8 mouse cellular contexts compared by ENCODE assay signal in genomic region chr1:93100243-93100575, GRCm38 (mm10). TPM values are rescaled to one million over a fixed set of nuclear protein-coding genes. Genes with fewer than 3 reads are reported as not detected.
DNase-seq lines count a peak whose midpoint lies in the region; ATAC-seq and TF ChIP-seq lines count a peak whose summit lies in the region.

No protein-coding gene starts in this region.

- H3K9me3 ChIP-seq in hindbrain, embryonic 16.5 days (ENCODE audit: control insufficient read depth, low read length): no peaks in the 10 kb centered on the region
- H3K9me3 ChIP-seq in midbrain, embryonic 10.5 days (replicated peaks): no peaks in the 10 kb centered on the region

- H3K36me3 ChIP-seq in hindbrain, embryonic 16.5 days (ENCODE audit: control insufficient read depth, insufficient read depth, low read length): no peaks in the 10 kb centered on the region
- H3K36me3 ChIP-seq in midbrain, embryonic 10.5 days: no peaks in the 10 kb centered on the region; the same call in 1 of the 2 replicates

- peak overlapping the region; percentile 91 for H3K4me2 ChIP-seq in hindbrain, embryonic 16.5 days (ENCODE audit: low read length)

- no peaks in the 10 kb centered on the region for H3K27me3 ChIP-seq in hindbrain, embryonic 16.5 days (replicated peaks; ENCODE audit: control insufficient read depth, insufficient read depth, low read length)
- H3K27me3 ChIP-seq in midbrain, embryonic 10.5 days (ENCODE audit: low read depth, poor library complexity, severe bottlenecking): peaks cover 61% of the 10 kb centered on the region

- peaks cover 34% of the 10 kb centered on the region for H3K4me1 ChIP-seq in hindbrain, embryonic 16.5 days (ENCODE audit: control insufficient read depth, insufficient read depth, low read depth, low read length)
- peaks cover 50% of the 10 kb centered on the region for H3K4me1 ChIP-seq in midbrain, embryonic 10.5 days

- H3K27ac ChIP-seq in gastrocnemius, adult 2 months: no peak overlapping the region
- peak overlapping the region; percentile 83 for H3K27ac ChIP-seq in hindbrain, embryonic 16.5 days (ENCODE audit: low read depth, low read length)
- peak overlapping the region; percentile 86 for H3K27ac ChIP-seq in midbrain, embryonic 10.5 days (replicated peaks)

- intact Hi-C loops in gastrocnemius, adult 2 months (cut with DNase I): no loop called here

- DNase-seq in gastrocnemius, adult 2 months: peak; percentile 32
- DNase-seq in gastrocnemius, adult 18-20 months (ENCODE audit: low spot score): no peak
- peak; percentile 57 for DNase-seq in right cerebral cortex, postnatal 4 days
- DNase-seq in right cerebral cortex, adult 18-20 months: no peak
- no peak for DNase-seq in midbrain, embryonic 10.5 days (ENCODE audit: low spot score)
- no peak for DNase-seq in natural killer cell, adult 2 months (ENCODE audit: low spot score in 2 of 2)

- WGBS in hindbrain, embryonic 16.5 days: 1% methylated on average over 16 of the region's 18 CpGs
- WGBS in midbrain, embryonic 10.5 days: 4% methylated on average over 18 of the region's 18 CpGs

- peak overlapping the region; percentile 72 for H3K9ac ChIP-seq in hindbrain, embryonic 16.5 days (ENCODE audit: low read depth, low read length)

- H3K4me3 ChIP-seq in gastrocnemius, adult 2 months: peak overlapping the region; percentile 65
- H3K4me3 ChIP-seq in hindbrain, embryonic 16.5 days (ENCODE audit: low read length): peak overlapping the region; percentile 54
- peak overlapping the region; percentile 79 for H3K4me3 ChIP-seq in midbrain, embryonic 10.5 days

- ATAC-seq in hindbrain, embryonic 16.5 days: no peak; the same call in 1 of the 2 replicates
- no peak for ATAC-seq in inflammation-experienced regulatory T-cells, adult 6 months

- no peak for TF ChIP-seq CTCF in gastrocnemius, adult 2 months (IDR thresholded peaks at IDR 0.05)

RNA-seq across cellular contexts. Expression of gene Kif1a, which starts 1.5 kb away (rescaled TPM):
- 1 to 10 TPM; 1.3 to 1.4 TPM for total RNA-seq in gastrocnemius, adult 2 months (2021)
- total RNA-seq in gastrocnemius, adult 18-20 months (2021): 1 to 10 TPM in 1 of 2 experiments, under 1 TPM in 1; 0.96 to 2.4 TPM
- 497 and 573 TPM in 2 replicates for polyA plus RNA-seq in hindbrain, embryonic 16.5 days (2015; fragmentation: Nextera tagmentation; extraction: Ambion mirVana)
- 39.3 and 63.0 TPM in 2 replicates for polyA plus RNA-seq in midbrain, embryonic 10.5 days (2016; fragmentation: Nextera tagmentation; extraction: Ambion mirVana)
- polyA plus RNA-seq in inflammation-experienced regulatory T-cells, adult 6 months (2017; shearing (Covaris generic)): not detected

RNA-seq across cellular contexts. Expression of gene Agxt, which starts 34.8 kb away (rescaled TPM):
- total RNA-seq in gastrocnemius, adult 2 months (2021): not detected
- total RNA-seq in gastrocnemius, adult 18-20 months (2021): not detected
- not detected in 2 replicates for polyA plus RNA-seq in hindbrain, embryonic 16.5 days (2015; fragmentation: Nextera tagmentation; extraction: Ambion mirVana)
- polyA plus RNA-seq in midbrain, embryonic 10.5 days (2016; fragmentation: Nextera tagmentation; extraction: Ambion mirVana): not detected in 2 replicates
- not detected for polyA plus RNA-seq in inflammation-experienced regulatory T-cells, adult 6 months (2017; shearing (Covaris generic))

Comparison
In these comparisons a context has a peak if more than half of its experiments do, and no peak if none do; other contexts are left out.
1. DNase-seq: peak in gastrocnemius, adult 2 months (single experiment) and right cerebral cortex, postnatal 4 days (single experiment); none in gastrocnemius, adult 18-20 months (single experiment), right cerebral cortex, adult 18-20 months (single experiment), midbrain, embryonic 10.5 days (single experiment) and natural killer cell, adult 2 months (0 of 2).
2. RNA of gene Kif1a, which starts 1.5 kb away (polyA plus RNA-seq): 497 to 573 TPM in hindbrain, embryonic 16.5 days and 39.3 to 63.0 TPM in midbrain, embryonic 10.5 days; not detected in inflammation-experienced regulatory T-cells, adult 6 months; every median in the first group is over 10 times any median in the second.
3. Peak in every context shown above with its lines, with median percentiles within 50 percentile points of each other: H3K4me3 ChIP-seq.